Mouse (Mus musculus) intestine, embryonic 16.5 days (tissue): ENCODE measurements around the gene E2f4. TPM values are rescaled to one million over a fixed set of nuclear protein-coding genes. Genes with fewer than 3 reads are reported as not detected.
A peak's percentile ranks its signal among the peaks of the same experiment; 100 is the strongest.

Experiments
- ATAC-seq: fragments of 200-750 bp; cut with Nextera tagmentation; 2 replicates; pipeline ENCODE4 v1.8.0; 2017; ENCODE audit warnings: moderate TSS enrichment, moderate library complexity
- H3K27ac ChIP-seq: fragments of 300-500 bp; sonication (generic); 2 replicates; pipeline ENCODE4 v1.5.1; 2014; ENCODE audit warnings: mild to moderate bottlenecking, low read length
- H3K27me3 ChIP-seq: fragments of 300-500 bp; sonication (generic); replicated peaks from 2 replicates; pipeline ENCODE4 v1.6.1; 2014; ENCODE audit warnings: low read length, control low read depth, mixed read lengths; ENCODE audit not compliant: control insufficient read depth, insufficient read depth
- H3K36me3 ChIP-seq: fragments of 300-500 bp; sonication (generic); 2 replicates; pipeline ENCODE4 v1.6.1; 2014; ENCODE audit warnings: low read length, control low read depth; ENCODE audit not compliant: control insufficient read depth, insufficient read depth
- H3K4me1 ChIP-seq: fragments of 300-500 bp; sonication (generic); 2 replicates; pipeline ENCODE4 v1.6.1; 2014; ENCODE audit warnings: low read length, control low read depth, mixed read lengths; ENCODE audit not compliant: control insufficient read depth, insufficient read depth
- H3K4me2 ChIP-seq: fragments of 300-500 bp; sonication (generic); 2 replicates; pipeline ENCODE4 v1.6.1; 2014; ENCODE audit warnings: low read depth, low read length, control low read depth
- H3K4me3 ChIP-seq: fragments of 300-500 bp; sonication (generic); 2 replicates; pipeline ENCODE4 v1.5.1; 2014; ENCODE audit warnings: mild to moderate bottlenecking, low read length
- H3K9ac ChIP-seq: fragments of 300-500 bp; sonication (generic); 2 replicates; pipeline ENCODE4 v1.6.1; 2014; ENCODE audit warnings: low read depth, low read length
- H3K9me3 ChIP-seq: fragments of 300-500 bp; sonication (generic); 2 replicates; pipeline ENCODE4 v1.6.1; 2016; ENCODE audit warnings: low read length, control low read depth; ENCODE audit not compliant: control insufficient read depth
- WGBS: fragments of 180-500 bp; shearing (Covaris S2); extraction: QIAGEN DNeasy Blood & Tissue Kit; methylation state at CpG from one replicate; pipeline ENCODE4 v1.1.7; 2014; 5-methylcytosine and 5-hydroxymethylcytosine counted together
- polyA plus RNA-seq: library from polyadenylated mRNA; unstranded; fragments of >200 nt; fragmentation: Nextera tagmentation; extraction: Ambion mirVana; gene quantifications from 2 replicates; pipeline ENCODE4 v1.2.1, GENCODE M21; 2015

Gene E2f4
- polyA plus RNA-seq, 1 experiment from 2014 or later = 89.2 TPM

- ATAC-seq = peak; percentile 11; the same call in 1 of the 2 replicates
- Histone ChIP-seq H3K27ac (no peak overlapping the region), H3K27me3 (peaks cover 12% of the 10 kb centered on the region), H3K9ac (peak overlapping the region; percentile 53), H3K4me1 (peaks cover 31% of the 10 kb centered on the region), H3K36me3 (no peaks in the 10 kb centered on the region; the same call in 1 of the 2 replicates), H3K4me3 (peak overlapping the region; percentile 45), H3K9me3 (no peaks in the 10 kb centered on the region), H3K4me2 (peak overlapping the region; percentile 77)
- 12% methylated on average over 55 of the region's 55 CpGs for WGBS
Measured at GRCm38 (mm10) chr8:105258911-105259720, 38.3 kb upstream of the E2f4 start.

- peaks cover 30% of the 10 kb centered on the region for H3K4me1 ChIP-seq
Measured at GRCm38 (mm10) chr8:105259721-105260320, 37.6 kb upstream of the E2f4 start.

GRCm38 (mm10) chr8:105260371-105261099 lies 36.9 kb upstream of the E2f4 start:
- no peak overlapping the region for H3K27ac ChIP-seq
- 74% methylated on average over 7 of the region's 7 CpGs for WGBS
- peaks cover 28% of the 10 kb centered on the region for H3K4me1 ChIP-seq
- no peak overlapping the region for H3K9ac ChIP-seq
- no peak overlapping the region for H3K4me2 ChIP-seq
- no peak overlapping the region for H3K4me3 ChIP-seq
- no peaks in the 10 kb centered on the region for H3K9me3 ChIP-seq
- peaks cover 12% of the 10 kb centered on the region for H3K27me3 ChIP-seq
- no peaks in the 10 kb centered on the region; the same call in 1 of the 2 replicates for H3K36me3 ChIP-seq
- ATAC-seq = no peak

More at GRCm38 (mm10) chr8:105259721-105260320, 37.6 kb upstream of the E2f4 start:
- H3K4me2 ChIP-seq = peak overlapping the region; percentile 77
- peak overlapping the region; percentile 45 for H3K4me3 ChIP-seq
- H3K27ac ChIP-seq = no peak overlapping the region
- peaks cover 12% of the 10 kb centered on the region for H3K27me3 ChIP-seq
- H3K36me3 ChIP-seq = no peaks in the 10 kb centered on the region; the same call in 1 of the 2 replicates
- H3K9ac ChIP-seq = peak overlapping the region; percentile 53
- peak; percentile 36; the same call in 1 of the 2 replicates for ATAC-seq
- no peaks in the 10 kb centered on the region for H3K9me3 ChIP-seq
- 5% methylated on average over 30 of the region's 30 CpGs for WGBS

GRCm38 (mm10) chr8:105261326-105261980 lies 36.0 kb upstream of the E2f4 start:
- no peaks in the 10 kb centered on the region for H3K9me3 ChIP-seq
- H3K9ac ChIP-seq = no peak overlapping the region
- ATAC-seq = no peak
- H3K4me1 ChIP-seq = peaks cover 28% of the 10 kb centered on the region
- peaks cover 14% of the 10 kb centered on the region for H3K27me3 ChIP-seq
- H3K4me2 ChIP-seq = no peak overlapping the region
- 86% methylated on average over 12 of the region's 12 CpGs for WGBS
- no peak overlapping the region for H3K4me3 ChIP-seq
- H3K27ac ChIP-seq = no peak overlapping the region
- H3K36me3 ChIP-seq = no peaks in the 10 kb centered on the region; the same call in 1 of the 2 replicates

GRCm38 (mm10) chr8:105263244-105263912 lies 34.1 kb upstream of the E2f4 start:
- ATAC-seq = no peak
- Histone ChIP-seq H3K9ac (0 out of 2 replicates have a peak overlapping the region, but pooled peaks have one; percentile 74), H3K4me3 (peak overlapping the region; percentile 71), H3K4me2 (peak overlapping the region; percentile 92; the same call in 1 of the 2 replicates), H3K9me3 (no peaks in the 10 kb centered on the region), H3K27ac (no peak overlapping the region), H3K27me3 (peaks cover 33% of the 10 kb centered on the region), H3K4me1 (peaks cover 30% of the 10 kb centered on the region), H3K36me3 (no peaks in the 10 kb centered on the region; the same call in 1 of the 2 replicates)
- WGBS = 39% methylated on average over 16 of the region's 16 CpGs

GRCm38 (mm10) chr8:105264024-105264982 lies 33.2 kb upstream of the E2f4 start, which contains the start of the genes Tradd and Fbxl8:
Gene Tradd, minus strand, starts transcription at chr8:105264609.
Gene Fbxl8, plus strand, starts transcription at chr8:105264648.
- Histone ChIP-seq H3K27ac (peak within 1 kb of the TSS; percentile 55), H3K4me3 (peak within 1 kb of the TSS; percentile 71), H3K36me3 (no peaks in the 10 kb centered on the region; the same call in 1 of the 2 replicates), H3K9me3 (no peaks in the 10 kb centered on the region), H3K9ac (peak within 1 kb of the TSS; percentile 74), H3K27me3 (peaks cover 33% of the 10 kb centered on the region), H3K4me1 (peaks cover 33% of the 10 kb centered on the region), H3K4me2 (peak within 1 kb of the TSS; percentile 92)
- peak; percentile 85 for ATAC-seq
- 1% methylated on average over 53 of the region's 54 CpGs for WGBS

GRCm38 (mm10) chr8:105265128-105265527 lies 32.3 kb upstream of the E2f4 start:
- peak overlapping the region; percentile 71 for H3K4me3 ChIP-seq
- peak overlapping the region; percentile 55 for H3K27ac ChIP-seq
- peak overlapping the region; percentile 92 for H3K4me2 ChIP-seq
- 8% methylated on average over 10 of the region's 10 CpGs for WGBS
- no peaks in the 10 kb centered on the region for H3K9me3 ChIP-seq
- peaks cover 35% of the 10 kb centered on the region for H3K27me3 ChIP-seq
- peaks cover 34% of the 10 kb centered on the region for H3K4me1 ChIP-seq
- peak overlapping the region; percentile 74 for H3K9ac ChIP-seq
- ATAC-seq = peak; percentile 32; the same call in 1 of the 2 replicates
- no peaks in the 10 kb centered on the region; the same call in 1 of the 2 replicates for H3K36me3 ChIP-seq
